Mouse (Mus musculus) limb, embryonic 14.5 days (tissue): Measurements from ENCODE around the gene Gtf3c5. TPM values are rescaled to one million over a fixed set of nuclear protein-coding genes. Genes with fewer than 3 reads are reported as not detected.

Experiments
- ATAC-seq: fragments of 200-750 bp; cut with Nextera tagmentation; 2 replicates; pipeline ENCODE4 v1.8.0; 2017; ENCODE audit warnings: low read depth, moderate number of reproducible peaks, moderate TSS enrichment; ENCODE audit not compliant: low FRiP score
- DNase-seq: peaks from one replicate; pipeline ENCODE4 v3.0.0-alpha.2; 2015; ENCODE audit warnings: low spot score
- H3K27ac ChIP-seq: fragments of 300-500 bp; sonication (generic); replicated peaks from 2 replicates; pipeline ENCODE4 v1.5.1; 2014; ENCODE audit warnings: low read depth, mild to moderate bottlenecking, low read length, moderate library complexity, mixed read lengths
- H3K27me3 ChIP-seq: fragments of 300-500 bp; sonication (generic); 2 replicates; pipeline ENCODE4 v1.6.1; 2014; ENCODE audit warnings: low read length, mixed read lengths; ENCODE audit not compliant: control insufficient read depth, insufficient read depth
- H3K36me3 ChIP-seq: fragments of 300-500 bp; sonication (generic); 2 replicates; pipeline ENCODE4 v1.6.1; 2014; ENCODE audit warnings: mild to moderate bottlenecking, low read length, moderate library complexity, mixed read lengths; ENCODE audit not compliant: control insufficient read depth, insufficient read depth
- H3K4me1 ChIP-seq: fragments of 300-500 bp; sonication (generic); 2 replicates; pipeline ENCODE4 v1.6.1; 2014; ENCODE audit warnings: antibody characterized with exemption, low read length, mixed read lengths; ENCODE audit not compliant: control insufficient read depth, insufficient read depth
- H3K4me2 ChIP-seq: fragments of 300-500 bp; sonication (generic); replicated peaks from 2 replicates; pipeline ENCODE4 v1.6.1; 2014; ENCODE audit warnings: low read depth, mild to moderate bottlenecking, low read length, moderate library complexity; ENCODE audit not compliant: severe bottlenecking
- H3K4me3 ChIP-seq: fragments of 300-500 bp; sonication (generic); replicated peaks from 2 replicates; pipeline ENCODE4 v1.5.1; 2014; ENCODE audit warnings: low read length
- H3K9ac ChIP-seq: fragments of 300-500 bp; sonication (generic); 2 replicates; pipeline ENCODE4 v1.6.1; 2014; ENCODE audit warnings: mild to moderate bottlenecking, low read depth, low read length, moderate library complexity; ENCODE audit not compliant: severe bottlenecking
- H3K9me3 ChIP-seq: fragments of 300-500 bp; sonication (generic); 2 replicates; pipeline ENCODE4 v1.6.1; 2016; ENCODE audit warnings: low read length; ENCODE audit not compliant: control insufficient read depth
- POLR2A ChIP-seq: fragments of 200-500 bp; IDR thresholded peaks from 2 replicates; pipeline ENCODE4 v1.8.0; 2012; ENCODE audit warnings: inconsistent platforms, mild to moderate bottlenecking, moderate library complexity, borderline replicate concordance; ENCODE audit not compliant: insufficient read depth, insufficient read length; ENCODE audit errors: extremely low read depth
- whole genome bisulfite sequencing: fragments of 180-500 bp; shearing (Covaris S2); extraction: QIAGEN DNeasy Blood & Tissue Kit; methylation state at CpG from one replicate; pipeline ENCODE4 v1.1.7; 2014; 5-methylcytosine and 5-hydroxymethylcytosine counted together
- polyA plus RNA-seq, 2 experiments: library from polyadenylated mRNA; depleted of rRNA in 1 of 2; stranded (reverse) in 1 of 2; unstranded in 1 of 2; fragments of >200 nt; fragmentation: Nextera tagmentation in 1 of 2; extraction: Ambion mirVana in 1 of 2; gene quantifications; 2 replicates each; pipeline versions ENCODE4 v1.2.1 to v1.2.3; 2012 to 2014

Gene Gtf3c5
- polyA plus RNA-seq, 2 experiments, result 29.7 to 52.4 TPM

GRCm38 (mm10) chr2:28529856-28530255 lies 53.7 kb downstream of the Gtf3c5 start:
- H3K4me1 ChIP-seq, result peaks cover 54% of the 10 kb centered on the region
- 77% methylated on average over 4 of the region's 4 CpGs for WGBS

GRCm38 (mm10) chr2:28528354-28528730 lies 55.2 kb downstream of the Gtf3c5 start:
- H3K27ac ChIP-seq, result no peak overlapping the region
- H3K4me1 ChIP-seq, result peaks cover 56% of the 10 kb centered on the region
- no peak for TF ChIP-seq POLR2A
- no peak overlapping the region for H3K4me3 ChIP-seq
- H3K9me3 ChIP-seq, result no peaks in the 10 kb centered on the region
- WGBS, result 79% methylated on average over 7 of the region's 7 CpGs
- DNase-seq, result no peak
- no peak for ATAC-seq
- H3K36me3 ChIP-seq, result no peaks in the 10 kb centered on the region
- no peak overlapping the region for H3K4me2 ChIP-seq
- no peak overlapping the region for H3K9ac ChIP-seq
- H3K27me3 ChIP-seq, result no peaks in the 10 kb centered on the region

More at GRCm38 (mm10) chr2:28529856-28530255, 53.7 kb downstream of the Gtf3c5 start:
- H3K27me3 ChIP-seq, result no peaks in the 10 kb centered on the region
- no peak for TF ChIP-seq POLR2A
- 0 out of 2 replicates have a peak overlapping the region, but pooled peaks have one; percentile 39 for H3K27ac ChIP-seq
- ATAC-seq, result no peak
- H3K9me3 ChIP-seq, result no peaks in the 10 kb centered on the region
- DNase-seq, result no peak
- no peak overlapping the region for H3K4me2 ChIP-seq
- H3K9ac ChIP-seq, result 0 out of 2 replicates have a peak overlapping the region, but pooled peaks have one; percentile 16
- H3K4me3 ChIP-seq, result no peak overlapping the region
- no peaks in the 10 kb centered on the region for H3K36me3 ChIP-seq

- ATAC-seq (no peak), DNase-seq (no peak)
- no peak overlapping the region for H3K4me2 ChIP-seq
- no peaks in the 10 kb centered on the region for H3K9me3 ChIP-seq
- H3K9ac ChIP-seq, result no peak overlapping the region
- 89% methylated on average over 20 of the region's 20 CpGs for WGBS
- H3K27me3 ChIP-seq, result no peaks in the 10 kb centered on the region
- H3K4me1 ChIP-seq, result peaks cover 53% of the 10 kb centered on the region
- H3K27ac ChIP-seq, result no peak overlapping the region
- no peak for TF ChIP-seq POLR2A
- H3K4me3 ChIP-seq, result no peak overlapping the region
- H3K36me3 ChIP-seq, result no peaks in the 10 kb centered on the region
These were observed 55.9 kb downstream of the Gtf3c5 start for GRCm38 (mm10) chr2:28527436-28528353.

- DNase-seq, result no peak
- Histone ChIP-seq H3K4me2 (no peak overlapping the region), H3K27ac (peak overlapping the region; percentile 58), H3K9me3 (no peaks in the 10 kb centered on the region), H3K4me3 (no peak overlapping the region), H3K9ac (no peak overlapping the region), H3K36me3 (no peaks in the 10 kb centered on the region), H3K4me1 (peaks cover 55% of the 10 kb centered on the region), H3K27me3 (no peaks in the 10 kb centered on the region)
- ATAC-seq, result no peak
- WGBS, result 48% methylated on average over 12 of the region's 12 CpGs
- TF ChIP-seq POLR2A, result no peak
These were observed 57.3 kb downstream of the Gtf3c5 start for GRCm38 (mm10) chr2:28525943-28526876.
